Mouse (Mus musculus) cerebellum, adult 2 months (tissue): ENCODE measurements around the gene Vmn1r9. TPM values are rescaled to one million over a fixed set of nuclear protein-coding genes. Genes with fewer than 3 reads are reported as not detected.
"Not testable (repeated sequence)": the region's sequence is repeated elsewhere in the genome, so short reads cannot be mapped to it uniquely, and the experiment has no call there.

Experiments used
- DNase-seq, 2 experiments: peaks; one replicate each; pipeline ENCODE4 v3.0.0; 2021
- H3K27ac ChIP-seq: fragments of 200-500 bp; 2 replicates; pipeline ENCODE4 v1.5.1; 2012; ENCODE audit warnings: low read length, control low read depth, inconsistent platforms; ENCODE audit not compliant: insufficient read depth
- H3K27me3 ChIP-seq: fragments of 200-500 bp; 2 replicates; pipeline ENCODE4 v1.6.1; 2012; ENCODE audit warnings: inconsistent platforms, mild to moderate bottlenecking, low read length, moderate library complexity; ENCODE audit not compliant: control insufficient read depth, insufficient read depth
- H3K4me1 ChIP-seq: fragments of 200-500 bp; 2 replicates; pipeline ENCODE4 v1.6.1; 2011; ENCODE audit warnings: low read length; ENCODE audit not compliant: control insufficient read depth, insufficient read depth
- H3K4me3 ChIP-seq: fragments of 200-500 bp; replicated peaks from 2 replicates; pipeline ENCODE3; 2011; ENCODE audit warnings: mild to moderate bottlenecking, low read depth, low read length, control low read depth; ENCODE audit not compliant: insufficient read depth
- CTCF ChIP-seq: fragments of 200-500 bp; IDR thresholded peaks from 2 replicates; pipeline ENCODE4 v1.5.1; 2011; ENCODE audit warnings: low read depth, mild to moderate bottlenecking, control low read depth, low read length, moderate library complexity, borderline replicate concordance; ENCODE audit not compliant: insufficient read depth
- POLR2A ChIP-seq: fragments of 200-500 bp; IDR thresholded peaks from 2 replicates; pipeline ENCODE4 v1.6.1; 2011; ENCODE audit warnings: low read length, control low read depth, borderline replicate concordance; ENCODE audit not compliant: insufficient read depth
- WGBS: fragments of 180-500 bp; shearing (Covaris S2); methylation state at CpG from one replicate; pipeline ENCODE4 v1.1.7; 2018; 5-methylcytosine and 5-hydroxymethylcytosine counted together
- polyA plus RNA-seq: library from polyadenylated mRNA; depleted of rRNA; stranded (reverse); fragments of >200 nt; gene quantifications from 2 replicates; pipeline ENCODE4 v1.2.3, GENCODE M21; 2012; rRNA removed

Vmn1r9 gene
- polyA plus RNA-seq, result not detected in 2 replicates

- no peak for DNase-seq
- TF ChIP-seq POLR2A, result no peak
- no peak for TF ChIP-seq CTCF
- Histone ChIP-seq H3K4me1 (no peaks in the 10 kb centered on the region), H3K27me3 (no peaks in the 10 kb centered on the region), H3K4me3 (no peak within 1 kb of the TSS), H3K27ac (no peak within 1 kb of the TSS)
- WGBS, result 82% methylated on average over 2 of the region's 2 CpGs
These were observed at the start of gene Vmn1r9 for GRCm38 (mm10) chr6:57066487-57066886. Gene Vmn1r9, plus strand, starts transcription at chr6:57066787.

GRCm38 (mm10) chr6:57025224-57025623 lies 41.4 kb upstream of the Vmn1r9 start, which contains the start of gene Vmn1r7:
Gene Vmn1r7, minus strand, starts transcription at chr6:57025324.
- H3K27me3 ChIP-seq, H3K4me3 ChIP-seq, H3K4me1 ChIP-seq, DNase-seq, H3K27ac ChIP-seq: not testable (repeated sequence)
- WGBS, result 86% methylated on average over 2 of the region's 2 CpGs

- no peak within 1 kb of the TSS for H3K4me3 ChIP-seq
- H3K4me1 ChIP-seq, result no peaks in the 10 kb centered on the region
- no peak within 1 kb of the TSS for H3K27ac ChIP-seq
- no peaks in the 10 kb centered on the region for H3K27me3 ChIP-seq
- TF ChIP-seq CTCF (no peak), POLR2A (no peak)
- no peak for DNase-seq
These were observed 34.6 kb upstream of the Vmn1r9 start, which contains the start of gene Vmn1r8 for GRCm38 (mm10) chr6:57031984-57032383. Gene Vmn1r8, plus strand, starts transcription at chr6:57032284.

- no peak for DNase-seq
- Histone ChIP-seq H3K27ac (no peak overlapping the region), H3K27me3 (no peaks in the 10 kb centered on the region), H3K4me3 (no peak overlapping the region), H3K4me1 (no peaks in the 10 kb centered on the region)
- no peak for TF ChIP-seq CTCF
- 80% methylated on average over 2 of the region's 2 CpGs for WGBS
These were observed 31.9 kb upstream of the Vmn1r9 start for GRCm38 (mm10) chr6:57034674-57035073.

- DNase-seq, result no peak
- no peaks in the 10 kb centered on the region for H3K4me1 ChIP-seq
- H3K27me3 ChIP-seq, result no peaks in the 10 kb centered on the region
- no peak overlapping the region for H3K27ac ChIP-seq
- H3K4me3 ChIP-seq, result no peak overlapping the region
- no peak for TF ChIP-seq POLR2A
- no peak for TF ChIP-seq CTCF
These were observed 2.9 kb upstream of the Vmn1r9 start for GRCm38 (mm10) chr6:57063730-57064129.

- H3K27me3 ChIP-seq, result no peaks in the 10 kb centered on the region
- DNase-seq, result no peak
- no peak overlapping the region for H3K4me3 ChIP-seq
- 72% methylated on average over 1 of the region's 1 CpGs for WGBS
- no peak for TF ChIP-seq CTCF
- H3K4me1 ChIP-seq, result no peaks in the 10 kb centered on the region
- H3K27ac ChIP-seq, result no peak overlapping the region
These were observed 39.8 kb downstream of the Vmn1r9 start for GRCm38 (mm10) chr6:57106358-57106757.

GRCm38 (mm10) chr6:57109154-57109553 lies 42.6 kb downstream of the Vmn1r9 start, which contains the start of gene Vmn1r10:
Gene Vmn1r10, plus strand, starts transcription at chr6:57109454.
- Histone ChIP-seq H3K27ac (no peak within 1 kb of the TSS), H3K27me3 (no peaks in the 10 kb centered on the region), H3K4me1 (no peaks in the 10 kb centered on the region), H3K4me3 (no peak within 1 kb of the TSS)
- TF ChIP-seq POLR2A (no peak), CTCF (no peak)
- no peak for DNase-seq
- 88% methylated on average over 3 of the region's 3 CpGs for whole genome bisulfite sequencing

Other genes starting within 250 kb of the Vmn1r9 start
- 19.3 and 19.7 TPM in 2 replicates for gene Fkbp9, start 234.7 kb upstream of the Vmn1r9 start, polyA plus RNA-seq
- gene Nt5c3, start 142.9 kb upstream of the Vmn1r9 start, polyA plus RNA-seq, result 38.8 and 47.7 TPM in 2 replicates
- gene Vmn1r4, start 142.8 kb upstream of the Vmn1r9 start, polyA plus RNA-seq, result 0.33 and 0.59 TPM in 2 replicates
- gene Vmn1r5, start 96.5 kb upstream of the Vmn1r9 start, polyA plus RNA-seq, result not detected in 2 replicates
- gene Vmn1r6, start 69.5 kb upstream of the Vmn1r9 start, polyA plus RNA-seq, result not detected in 2 replicates
- gene Vmn1r7, start 41.5 kb upstream of the Vmn1r9 start, polyA plus RNA-seq, result not detected in 2 replicates
- not detected in 2 replicates for gene Vmn1r8, start 34.5 kb upstream of the Vmn1r9 start, polyA plus RNA-seq
- not detected in 2 replicates for gene Vmn1r10, start 42.7 kb downstream of the Vmn1r9 start, polyA plus RNA-seq
- gene Vmn1r11, start 66.7 kb downstream of the Vmn1r9 start, polyA plus RNA-seq, result not detected in 2 replicates
- not detected in 2 replicates for gene Vmn1r12, start 90.1 kb downstream of the Vmn1r9 start, polyA plus RNA-seq
- gene Vmn1r13, start 136.5 kb downstream of the Vmn1r9 start, polyA plus RNA-seq, result not detected in 2 replicates
- not detected in 2 replicates for gene Vmn1r14, start 164.9 kb downstream of the Vmn1r9 start, polyA plus RNA-seq
- not detected in 2 replicates for gene Vmn1r15, start 191.2 kb downstream of the Vmn1r9 start, polyA plus RNA-seq